Mouse (Mus musculus) left cerebral cortex, adult 2 months (tissue): ENCODE results near the gene Rnft2. TPM values are rescaled to one million over a fixed set of nuclear protein-coding genes. Genes with fewer than 3 reads are reported as not detected.

Experiments
- DNase-seq, 2 experiments: peaks; one replicate each; pipeline ENCODE4 v3.0.0; 2021 to 2022; ENCODE audit warnings: low spot score in 2 of 2, mixed read lengths in 1 of 2; ENCODE audit errors: extremely low spot score in 1 of 2
- H3K27ac ChIP-seq: fragments of 200-600 bp; 2 replicates; pipeline ENCODE4 v1.8.1; 2022
- H3K4me3 ChIP-seq: fragments of 200-600 bp; 2 replicates; pipeline ENCODE4 v1.8.1; 2022
- CTCF ChIP-seq: fragments of 200-600 bp; IDR thresholded peaks from 2 replicates; pipeline ENCODE4 v1.8.1; 2022; ENCODE audit warnings: antibody characterized with exemption, mild to moderate bottlenecking, moderate library complexity
- intact Hi-C: fragments of 180-260 bp; cut with DNase I; formaldehyde crosslinking; loops from one replicate; pipeline ENCODE4 v1.15.1; 2025
- total RNA-seq, 2 experiments: library from RNA; stranded (reverse); gene quantifications; 2 replicates each; pipeline ENCODE4 v1.2.3; 2021

Rnft2 gene
- total RNA-seq, 2 experiments from 2014 or later = 65.1 to 78.8 TPM

DNA sequence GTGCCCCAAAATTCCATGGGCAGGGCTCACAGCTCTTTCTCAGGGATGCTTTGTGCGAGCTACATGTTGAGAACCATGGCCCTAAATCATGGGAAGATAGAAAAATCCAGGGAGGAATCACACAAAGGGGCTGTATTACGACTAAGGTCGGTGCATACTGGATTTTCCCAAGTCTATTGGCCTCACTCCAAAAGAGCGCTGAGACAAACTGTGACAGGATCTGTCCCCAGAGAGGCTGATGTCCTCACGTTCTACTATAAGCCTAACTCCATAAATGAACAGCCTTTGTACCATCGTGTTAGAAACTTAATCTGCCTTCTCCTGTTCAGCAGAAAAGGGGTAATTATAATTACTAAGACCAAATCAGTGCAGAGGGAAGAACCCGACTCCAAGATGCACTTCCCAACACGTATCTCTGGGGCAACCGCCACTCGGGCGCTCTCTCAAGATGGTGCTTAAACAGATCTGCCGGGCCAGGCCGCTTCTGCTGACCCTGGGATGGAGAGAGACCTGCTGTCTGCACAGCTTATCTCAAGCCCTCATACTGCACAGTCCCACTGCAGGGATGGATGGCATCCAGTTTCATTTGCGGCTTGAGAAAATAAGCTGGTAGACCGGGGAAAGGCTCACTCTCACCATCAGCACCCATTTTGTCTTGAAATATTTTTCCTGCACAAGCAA lies 98.8 kb downstream of the Rnft2 start:
- intact Hi-C loops = no loop called here
- Histone ChIP-seq H3K27ac (no peak overlapping the region), H3K4me3 (no peak overlapping the region)
- no peak for TF ChIP-seq CTCF
- DNase-seq = no peak

DNA sequence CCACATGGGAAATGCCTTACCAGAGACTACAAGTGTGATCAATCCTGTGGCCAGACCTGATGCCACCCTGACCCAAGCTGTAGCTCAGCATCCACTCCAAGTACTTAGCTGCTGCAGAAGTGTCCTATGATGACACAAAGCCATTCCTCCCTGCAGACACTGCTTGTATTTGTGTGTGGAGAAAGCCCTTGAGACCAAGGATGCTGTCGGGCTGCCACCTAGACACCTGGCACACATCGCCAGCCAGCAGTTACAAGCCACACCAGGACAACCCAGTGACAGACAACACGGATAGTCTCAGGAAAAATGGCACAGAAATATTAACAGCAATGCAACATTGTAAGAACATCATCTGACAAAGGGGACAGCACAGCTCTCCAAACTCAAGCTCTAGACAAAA lies 99.5 kb downstream of the Rnft2 start:
- no peak for TF ChIP-seq CTCF
- intact Hi-C loops = no loop called here
- Histone ChIP-seq H3K27ac (no peak overlapping the region), H3K4me3 (no peak overlapping the region)
- no peak for DNase-seq

DNA sequence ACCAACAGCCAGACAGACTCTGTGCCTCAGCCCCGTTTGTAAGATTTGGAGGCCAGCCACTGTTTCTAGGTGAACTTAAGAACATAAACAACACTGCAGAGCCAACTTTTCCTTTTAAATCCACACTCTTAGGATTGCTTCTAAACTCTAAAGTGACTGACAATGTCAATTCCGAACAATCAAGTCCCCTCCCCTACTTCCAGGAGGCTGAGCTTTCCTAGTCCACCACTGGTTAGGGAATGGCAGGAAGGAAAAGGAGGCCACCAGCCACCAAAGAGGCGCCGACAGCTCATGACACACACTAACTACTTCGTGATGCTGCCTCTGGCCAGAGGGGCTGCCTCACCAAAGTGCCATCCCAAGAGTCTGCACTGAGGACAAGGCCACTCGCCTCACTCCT lies 100.1 kb downstream of the Rnft2 start:
- Histone ChIP-seq H3K27ac (no peak overlapping the region), H3K4me3 (no peak overlapping the region)
- no peak for TF ChIP-seq CTCF
- DNase-seq = no peak
- intact Hi-C loops = no loop called here

DNA sequence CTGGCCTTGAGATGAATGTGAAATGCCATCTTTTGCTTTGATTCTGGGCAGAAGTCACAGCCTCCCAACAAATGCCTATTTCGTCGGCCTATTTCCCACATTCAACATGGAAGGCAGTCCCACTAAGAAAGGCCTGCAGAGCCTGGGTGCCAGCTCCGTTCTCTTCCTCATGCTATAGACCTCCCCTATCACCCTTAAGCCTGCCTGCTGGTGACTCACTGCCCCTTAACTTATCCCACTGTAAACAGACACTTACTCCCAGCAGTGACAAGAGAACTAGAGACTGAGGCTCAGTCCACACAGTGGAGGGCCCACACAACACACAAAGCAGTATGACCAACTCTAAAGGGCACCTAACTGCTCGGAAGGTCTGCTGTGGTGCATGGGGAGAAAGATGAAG lies 100.6 kb downstream of the Rnft2 start:
- H3K27ac ChIP-seq = no peak overlapping the region
- H3K4me3 ChIP-seq = no peak overlapping the region
- intact Hi-C loops = no loop called here
- no peak for TF ChIP-seq CTCF
- DNase-seq = no peak

GRCm38 (mm10) chr5:118143211-118144026 lies 101.5 kb downstream of the Rnft2 start:
- Histone ChIP-seq H3K4me3 (no peak overlapping the region), H3K27ac (0 out of 2 replicates have a peak overlapping the region, but pooled peaks have one; percentile 15)
- intact Hi-C loops = no loop called here
- TF ChIP-seq CTCF = no peak
- no peak for DNase-seq

DNA sequence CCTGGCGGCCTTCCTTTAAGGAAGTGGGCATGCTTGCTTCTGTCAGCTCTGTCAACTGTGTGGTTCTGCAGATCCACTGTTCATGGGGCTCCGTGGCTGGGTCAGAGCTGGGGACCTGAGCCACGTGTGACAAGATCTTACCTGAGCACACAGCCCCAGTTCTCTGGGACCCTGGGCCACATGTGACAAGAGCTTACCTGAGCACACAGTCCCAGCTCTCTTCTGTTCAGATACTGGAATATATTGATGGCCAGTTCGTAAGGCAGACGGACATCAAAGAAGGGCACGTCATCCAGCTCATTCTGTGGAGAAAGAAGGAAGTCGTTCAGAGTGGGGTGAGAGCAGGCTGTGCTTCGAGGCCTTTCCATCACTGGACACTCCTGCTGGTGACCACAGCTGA lies 102.4 kb downstream of the Rnft2 start:
- TF ChIP-seq CTCF = no peak
- DNase-seq = no peak
- Histone ChIP-seq H3K27ac (no peak overlapping the region), H3K4me3 (no peak overlapping the region)
- intact Hi-C loops = no loop called here

Other genes starting within 250 kb of the Rnft2 start
- gene Tesc, start 217.4 kb downstream of the Rnft2 start, total RNA-seq = 10 to 100 TPM; 82.0 to 87.3 TPM
- 10 to 100 TPM; 34.5 to 35.1 TPM for gene Fbxw8, start 89.7 kb downstream of the Rnft2 start, total RNA-seq
- gene Hrk, start 80.5 kb downstream of the Rnft2 start, total RNA-seq = 10 to 100 TPM; 26.6 to 26.7 TPM
- gene 2410131K14Rik, start 111 bp upstream of the Rnft2 start, total RNA-seq = 10 to 100 TPM; 13.3 to 14.9 TPM